Mouse (Mus musculus) bone marrow macrophage, adult 2 months (primary cell): Measurements from ENCODE around the gene Olfr954. TPM values are rescaled to one million over a fixed set of nuclear protein-coding genes. Genes with fewer than 3 reads are reported as not detected.
A peak's percentile ranks its signal among the peaks of the same experiment; 100 is the strongest.

Source experiments
- H3K27ac ChIP-seq: 2 replicates; pipeline ENCODE4 v1.5.1; 2012; ENCODE audit warnings: low read depth, low read length; ENCODE audit not compliant: insufficient read depth
- H3K4me1 ChIP-seq: 2 replicates; pipeline ENCODE4 v1.6.1; 2012; ENCODE audit warnings: low read length; ENCODE audit not compliant: control insufficient read depth, insufficient read depth
- H3K4me3 ChIP-seq: 2 replicates; pipeline ENCODE4 v1.5.1; 2012; ENCODE audit warnings: mild to moderate bottlenecking, low read length, moderate library complexity; ENCODE audit not compliant: insufficient read depth
- CTCF ChIP-seq: IDR thresholded peaks from 2 replicates; pipeline ENCODE4 v1.5.1; 2012; ENCODE audit warnings: low read depth, mild to moderate bottlenecking, low read length, moderate library complexity
- POLR2A ChIP-seq: IDR thresholded peaks from 2 replicates; pipeline ENCODE4 v1.6.1; 2012; ENCODE audit warnings: mild to moderate bottlenecking, low read depth, low read length, borderline replicate concordance
- polyA plus RNA-seq: library from polyadenylated mRNA; stranded (reverse); fragments of >200 nt; gene quantifications from 2 replicates; pipeline ENCODE4 v1.2.4, GENCODE M21; 2012; ENCODE audit not compliant: missing spikeins, insufficient read depth, insufficient read length

Olfr954 gene
- polyA plus RNA-seq = not detected in 2 replicates

DNA sequence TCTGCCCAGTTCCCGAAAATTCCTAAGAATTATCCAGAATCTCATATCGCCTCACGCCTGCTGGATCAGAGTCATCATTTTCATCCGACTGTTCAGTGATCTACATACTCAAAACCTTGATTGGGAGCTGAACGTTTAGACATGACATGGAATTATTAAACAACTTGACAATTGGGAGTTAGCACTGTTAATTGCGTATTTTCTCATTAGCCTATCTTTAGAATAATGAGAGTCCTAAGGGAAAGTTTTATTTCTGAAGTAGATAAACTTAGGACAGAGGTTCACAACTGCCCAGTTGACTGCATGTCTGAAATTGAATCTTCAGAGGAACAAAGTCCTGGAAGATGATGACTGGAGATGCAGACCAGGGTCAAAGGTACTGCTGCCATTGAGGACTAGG, at the start of gene Olfr954:
Gene Olfr954 (plus strand): TSS at position 301 of the 400 bp plus-strand sequence.
- TF ChIP-seq CTCF (no peak), POLR2A (no peak)
- no peak within 1 kb of the TSS for H3K4me3 ChIP-seq
- no peaks in the 10 kb centered on the region for H3K4me1 ChIP-seq
- no peak within 1 kb of the TSS for H3K27ac ChIP-seq

DNA sequence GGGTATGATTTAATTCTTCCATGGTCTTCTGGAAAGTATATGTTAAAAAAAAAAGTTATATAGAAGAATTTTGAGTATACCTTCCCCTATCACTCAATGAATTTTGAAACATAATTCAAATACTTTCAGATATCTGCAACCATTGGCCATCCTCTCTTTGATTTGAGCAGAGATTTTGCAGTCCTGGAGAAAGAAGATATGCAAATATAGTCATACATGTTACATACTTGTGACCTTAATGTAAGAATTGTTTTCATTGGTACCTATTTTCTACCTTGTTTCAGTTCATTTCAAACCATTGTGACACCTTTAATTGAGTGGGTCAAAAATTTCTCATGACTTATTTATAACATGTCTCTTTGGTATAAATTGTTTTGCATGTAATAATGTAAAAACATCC, 29.5 kb upstream of the Olfr954 start, which contains the start of gene Olfr952:
Gene Olfr952 (minus strand): TSS at position 101 of the 400 bp plus-strand sequence.
- TF ChIP-seq POLR2A = no peak
- no peak for TF ChIP-seq CTCF
- Histone ChIP-seq H3K4me3 (no peak within 1 kb of the TSS), H3K27ac (no peak within 1 kb of the TSS), H3K4me1 (no peaks in the 10 kb centered on the region)

DNA sequence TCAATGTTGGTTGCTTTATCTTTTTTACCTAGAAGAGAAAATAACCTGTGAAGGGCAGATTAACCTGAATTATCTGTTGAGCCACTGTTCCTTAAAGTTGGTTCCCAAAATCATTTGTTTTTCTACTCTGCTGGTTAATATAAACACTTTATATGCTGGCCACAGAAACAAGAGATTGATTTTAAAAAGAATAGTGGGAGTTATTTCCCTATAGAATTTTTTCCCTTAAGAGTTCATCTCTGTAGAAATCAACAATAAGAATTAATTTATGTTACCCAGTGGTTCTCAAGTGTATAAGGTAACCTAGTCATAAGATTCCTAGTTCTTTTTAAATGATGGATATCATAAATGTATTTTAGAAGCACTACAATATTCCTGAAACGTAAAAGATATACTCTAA, 15.3 kb downstream of the Olfr954 start, which contains the start of gene Olfr955:
Gene Olfr955 (minus strand): TSS at position 101 of the 400 bp plus-strand sequence.
- TF ChIP-seq POLR2A (no peak), CTCF (no peak)
- Histone ChIP-seq H3K4me3 (no peak within 1 kb of the TSS), H3K4me1 (no peaks in the 10 kb centered on the region), H3K27ac (no peak within 1 kb of the TSS)

DNA sequence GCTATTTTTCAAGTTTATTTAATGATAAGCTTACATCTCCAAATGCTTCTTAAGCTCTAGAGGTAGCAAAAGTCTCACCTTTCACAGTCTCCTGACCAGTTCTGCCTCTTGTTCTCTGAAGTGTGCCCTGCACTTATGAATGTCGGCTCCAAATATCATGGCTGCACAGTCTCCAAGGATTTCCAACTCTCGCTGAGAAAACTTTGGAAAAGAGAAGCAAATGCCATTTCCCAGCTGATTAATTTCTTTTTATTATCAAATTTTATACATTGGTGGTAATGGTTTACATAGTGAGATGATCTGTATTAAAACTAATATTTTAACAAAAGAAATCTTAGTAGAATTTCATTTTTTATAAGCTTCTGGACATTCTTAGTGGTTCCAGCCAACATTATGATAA, 37.4 kb downstream of the Olfr954 start, which contains the start of gene Olfr44:
Gene Olfr44 (minus strand): TSS at position 101 of the 400 bp plus-strand sequence.
- Histone ChIP-seq H3K27ac (no peak within 1 kb of the TSS), H3K4me3 (no peak within 1 kb of the TSS), H3K4me1 (no peaks in the 10 kb centered on the region)
- TF ChIP-seq CTCF (no peak), POLR2A (no peak)

DNA sequence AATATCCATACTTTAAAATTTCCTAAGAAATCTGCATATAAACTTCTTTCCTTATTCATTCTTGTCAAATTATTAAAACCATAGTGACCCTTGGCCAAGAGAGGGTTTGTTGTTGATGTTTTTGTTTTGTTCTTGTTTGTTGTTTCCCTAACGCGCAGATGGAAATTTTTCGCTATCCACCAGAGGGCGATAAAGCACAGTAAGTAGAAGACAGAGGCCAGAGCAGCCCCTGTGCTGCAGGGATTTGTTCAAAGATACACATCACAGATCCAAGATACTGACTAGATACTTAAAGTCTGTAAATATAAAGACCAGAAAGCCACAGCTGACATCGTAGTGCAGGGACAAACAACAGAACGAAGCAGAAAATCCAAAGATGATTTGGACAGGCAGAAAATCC, 52.5 kb downstream of the Olfr954 start:
- no peaks in the 10 kb centered on the region for H3K4me1 ChIP-seq
- H3K4me3 ChIP-seq = no peak overlapping the region
- TF ChIP-seq POLR2A = no peak
- TF ChIP-seq CTCF = 0 out of 2 replicates have a peak, but pooled peaks have one; percentile 21
- H3K27ac ChIP-seq = no peak overlapping the region

DNA sequence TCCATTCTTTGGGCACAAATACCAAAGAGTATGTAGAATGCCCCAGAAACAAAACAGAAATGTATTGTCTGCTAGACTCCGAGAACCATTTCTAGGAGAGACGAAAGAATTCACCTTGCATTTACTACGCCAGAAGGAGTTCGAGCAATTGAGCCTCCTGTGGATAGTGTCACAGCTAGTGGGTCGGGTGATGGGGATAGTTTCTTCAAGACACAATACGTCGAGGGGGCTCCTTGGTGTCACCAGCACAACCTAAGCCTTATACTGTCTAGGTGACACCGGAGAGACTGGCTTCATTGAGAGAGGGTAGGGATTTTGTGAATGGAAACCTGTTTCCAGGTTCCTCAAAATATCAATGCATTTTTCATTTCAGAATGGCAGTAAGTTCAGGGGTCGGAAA, 52.9 kb downstream of the Olfr954 start:
- TF ChIP-seq POLR2A (no peak), CTCF (no peak)
- Histone ChIP-seq H3K4me3 (no peak overlapping the region), H3K4me1 (no peaks in the 10 kb centered on the region), H3K27ac (no peak overlapping the region)

Other genes with a start within 250 kb of the Olfr954 start
- not detected in 2 replicates for gene Olfr1537, start 206.7 kb upstream of the Olfr954 start, polyA plus RNA-seq
- not detected in 2 replicates for gene Olfr945, start 179.9 kb upstream of the Olfr954 start, polyA plus RNA-seq
- gene Olfr948, start 130.7 kb upstream of the Olfr954 start, polyA plus RNA-seq = not detected in 2 replicates
- not detected in 2 replicates for gene Olfr951, start 69.3 kb upstream of the Olfr954 start, polyA plus RNA-seq
- not detected in 2 replicates for gene Olfr952, start 29.6 kb upstream of the Olfr954 start, polyA plus RNA-seq
- gene Olfr955, start 15.2 kb downstream of the Olfr954 start, polyA plus RNA-seq = not detected in 2 replicates
- not detected in 2 replicates for gene Olfr44, start 37.3 kb downstream of the Olfr954 start, polyA plus RNA-seq
- gene Olfr957, start 59.1 kb downstream of the Olfr954 start, polyA plus RNA-seq = not detected in 2 replicates
- gene Olfr958, start 97.4 kb downstream of the Olfr954 start, polyA plus RNA-seq = not detected in 2 replicates
- gene Olfr959, start 118.9 kb downstream of the Olfr954 start, polyA plus RNA-seq = not detected in 2 replicates
- gene AW551984, start 147.7 kb downstream of the Olfr954 start, polyA plus RNA-seq = not detected in 2 replicates
- gene Olfr148, start 154.0 kb downstream of the Olfr954 start, polyA plus RNA-seq = not detected in 2 replicates
- gene Olfr960, start 164.7 kb downstream of the Olfr954 start, polyA plus RNA-seq = not detected in 2 replicates
- not detected in 2 replicates for gene Olfr961, start 188.4 kb downstream of the Olfr954 start, polyA plus RNA-seq
- not detected in 2 replicates for gene Olfr963, start 210.5 kb downstream of the Olfr954 start, polyA plus RNA-seq